Mouse (Mus musculus): Measurements from ENCODE around the gene Olfr1271. TPM values are rescaled to one million over a fixed set of nuclear protein-coding genes. Genes with fewer than 3 reads are reported as not detected.
"Not testable (repeated sequence)": the region's sequence is repeated elsewhere in the genome, so short reads cannot be mapped to it uniquely, and the experiment has no call there.

Gene Olfr1271
- polyA plus RNA-seq (2012; rRNA removed): not detected in 2 replicates

GRCm38 (mm10) chr2:90270932-90271331 is at the start of gene Olfr1271:
Olfr1271 (minus strand) TSS chr2:90271032.
- no peak for DNase-seq
- no peak for TF ChIP-seq POLR2A (IDR thresholded peaks at IDR 0.05; ENCODE audit: low read depth, low read length)
- no peak for TF ChIP-seq CTCF (conservative IDR thresholded peaks at IDR 0.05; ENCODE audit: insufficient read depth, insufficient read length, low read depth, low read length)
- no peaks in the 10 kb centered on the region for H3K27me3 ChIP-seq (replicated peaks; ENCODE audit: control insufficient read depth, insufficient read depth, low read length)
- 87% methylated on average over 2 of the region's 2 CpGs for WGBS
- no peak within 1 kb of the TSS for H3K27ac ChIP-seq (ENCODE audit: insufficient read depth, low read depth, low read length)
- H3K4me3 ChIP-seq (ENCODE audit: insufficient read depth, low read depth, low read length): no peak within 1 kb of the TSS
- H3K4me1 ChIP-seq (ENCODE audit: control insufficient read depth, insufficient read depth, low read length): no peaks in the 10 kb centered on the region
- no peaks in the 10 kb centered on the region for H3K36me3 ChIP-seq (ENCODE audit: control insufficient read depth, insufficient read depth, low read length)

GRCm38 (mm10) chr2:90292741-90293140 is 21.9 kb upstream of the Olfr1271 start, which contains the start of gene Olfr1272:
Olfr1272 (minus strand) TSS chr2:90292841.
- 82% methylated on average over 6 of the region's 6 CpGs for WGBS
- Histone ChIP-seq H3K36me3 (ENCODE audit: control insufficient read depth, insufficient read depth, low read length) (no peaks in the 10 kb centered on the region), H3K27ac (ENCODE audit: insufficient read depth, low read depth, low read length) (no peak within 1 kb of the TSS), H3K4me3 (ENCODE audit: insufficient read depth, low read depth, low read length) (no peak within 1 kb of the TSS), H3K27me3 (replicated peaks; ENCODE audit: control insufficient read depth, insufficient read depth, low read length) (no peaks in the 10 kb centered on the region), H3K4me1 (ENCODE audit: control insufficient read depth, insufficient read depth, low read length) (no peaks in the 10 kb centered on the region)
- no peak for DNase-seq
- TF ChIP-seq CTCF (conservative IDR thresholded peaks at IDR 0.05; ENCODE audit: insufficient read depth, insufficient read length, low read depth, low read length) (no peak), POLR2A (IDR thresholded peaks at IDR 0.05; ENCODE audit: low read depth, low read length) (no peak)

GRCm38 (mm10) chr2:90257492-90257891 is 13.3 kb downstream of the Olfr1271 start, which contains the start of gene Olfr142:
Olfr142 (minus strand) TSS chr2:90257592.
- no peak within 1 kb of the TSS for H3K27ac ChIP-seq (ENCODE audit: insufficient read depth, low read depth, low read length)
- DNase-seq: no peak
- H3K27me3 ChIP-seq (replicated peaks; ENCODE audit: control insufficient read depth, insufficient read depth, low read length): no peaks in the 10 kb centered on the region
- no peak within 1 kb of the TSS for H3K4me3 ChIP-seq (ENCODE audit: insufficient read depth, low read depth, low read length)
- no peaks in the 10 kb centered on the region for H3K4me1 ChIP-seq (ENCODE audit: control insufficient read depth, insufficient read depth, low read length)
- H3K36me3 ChIP-seq (ENCODE audit: control insufficient read depth, insufficient read depth, low read length): no peaks in the 10 kb centered on the region
- 93% methylated on average over 4 of the region's 4 CpGs for WGBS
- no peak for TF ChIP-seq CTCF (conservative IDR thresholded peaks at IDR 0.05; ENCODE audit: insufficient read depth, insufficient read length, low read depth, low read length)
- TF ChIP-seq POLR2A (IDR thresholded peaks at IDR 0.05; ENCODE audit: low read depth, low read length): no peak

GRCm38 (mm10) chr2:90224393-90224792 is 46.4 kb downstream of the Olfr1271 start, which contains the start of gene Olfr1506:
Olfr1506 (minus strand) TSS chr2:90224493.
- not testable (repeated sequence) for H3K4me3 ChIP-seq (ENCODE audit: insufficient read depth, low read depth, low read length); H3K36me3 ChIP-seq (ENCODE audit: control insufficient read depth, insufficient read depth, low read length); DNase-seq; H3K27me3 ChIP-seq (replicated peaks; ENCODE audit: control insufficient read depth, insufficient read depth, low read length); H3K27ac ChIP-seq (ENCODE audit: insufficient read depth, low read depth, low read length); H3K4me1 ChIP-seq (ENCODE audit: control insufficient read depth, insufficient read depth, low read length)
- no CpG with 5 or more reads among the region's 6 CpGs for WGBS

Other genes with a start within 250 kb of the Olfr1271 start
- not detected in 2 replicates for gene Olfr1264, start 245.5 kb downstream of the Olfr1271 start, polyA plus RNA-seq (2012; rRNA removed)
- gene Olfr1265, start 235.7 kb downstream of the Olfr1271 start, polyA plus RNA-seq (2012; rRNA removed): not detected in 2 replicates
- not detected in 2 replicates for gene Olfr140, start 207.4 kb downstream of the Olfr1271 start, polyA plus RNA-seq (2012; rRNA removed)
- not detected in 2 replicates for gene Olfr1269, start 149.6 kb downstream of the Olfr1271 start, polyA plus RNA-seq (2012; rRNA removed)
- not detected in 2 replicates for gene Olfr32, start 128.7 kb downstream of the Olfr1271 start, polyA plus RNA-seq (2012; rRNA removed)
- gene Olfr1270, start 117.9 kb downstream of the Olfr1271 start, polyA plus RNA-seq (2012; rRNA removed): not detected in 2 replicates
- gene Olfr1506, start 46.5 kb downstream of the Olfr1271 start, polyA plus RNA-seq (2012; rRNA removed): not detected in 2 replicates
- not detected in 2 replicates for gene Olfr142, start 13.4 kb downstream of the Olfr1271 start, polyA plus RNA-seq (2012; rRNA removed)
- not detected in 2 replicates for gene Olfr1272, start 21.8 kb upstream of the Olfr1271 start, polyA plus RNA-seq (2012; rRNA removed)
- gene Gm13769, start 51.2 kb upstream of the Olfr1271 start, polyA plus RNA-seq (2012; rRNA removed): not detected in 2 replicates
- not detected in 2 replicates for gene Olfr1274-ps, start 127.7 kb upstream of the Olfr1271 start, polyA plus RNA-seq (2012; rRNA removed)

Measured in kidney, adult 2 months (tissue).